Mouse (Mus musculus) left cerebral cortex, adult 18-20 months (tissue): ENCODE results near the gene Luc7l2. TPM values are rescaled to one million over a fixed set of nuclear protein-coding genes. Genes with fewer than 3 reads are reported as not detected.
"Not testable (repeated sequence)": the region's sequence is repeated elsewhere in the genome, so short reads cannot be mapped to it uniquely, and the experiment has no call there.

Experiments used
- DNase-seq, 2 experiments: peaks; one replicate each; pipeline ENCODE4 v3.0.0; 2021 to 2022; ENCODE audit warnings: low spot score in 2 of 2, mixed read lengths in 1 of 2
- long read RNA-seq, 2 experiments: library from polyadenylated mRNA; stranded (forward); transcript quantifications; one replicate each; pipeline ENCODE4 v2.0.0; 2021
- total RNA-seq, 2 experiments: library from RNA; stranded (reverse); gene quantifications; 2 replicates each; pipeline ENCODE4 v1.2.3; 2021

Gene Luc7l2
- 100 to 1,000 TPM; 141 to 156 TPM for total RNA-seq
- long read RNA-seq, experiment 1, full-length matches to known transcripts: 24 of 53 reads
- long read RNA-seq, experiment 1, partial matches to known transcripts: 20 of 53 reads
- long read RNA-seq, experiment 1, other reads (novel, unspliced or antisense): 9 of 53 reads
- long read RNA-seq, experiment 2, full-length matches to known transcripts: 23 of 42 reads
- long read RNA-seq, experiment 2, partial matches to known transcripts: 8 of 42 reads
- long read RNA-seq, experiment 2, other reads (novel, unspliced or antisense): 11 of 42 reads

GRCm38 (mm10) chr6:38551062-38551988, at the start of gene Luc7l2:
Luc7l2 (plus strand) TSS chr6:38551334.
- DNase-seq: peak; percentile 91 to 93

GRCm38 (mm10) chr6:38512096-38512495, 39.0 kb upstream of the Luc7l2 start:
- no peak for DNase-seq

DNA sequence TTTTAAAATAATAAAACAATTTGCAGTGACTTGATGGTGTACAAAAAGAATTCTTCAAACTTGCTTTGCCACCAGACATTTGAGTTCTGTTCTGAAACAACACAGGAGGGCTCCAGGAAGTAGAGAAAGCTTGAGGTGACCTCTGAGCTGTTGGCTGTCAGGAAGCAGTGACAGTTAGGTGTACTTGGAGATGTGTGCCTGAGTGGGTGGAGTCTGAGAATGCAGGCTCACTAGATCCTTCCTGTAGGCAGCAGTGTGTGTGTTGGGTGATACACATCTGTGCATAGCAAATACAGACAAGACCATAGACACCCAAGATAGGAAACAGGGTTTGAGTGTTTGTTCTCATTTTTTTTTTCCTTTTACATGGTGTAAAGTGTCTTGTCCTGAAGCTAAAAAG, 38.3 kb upstream of the Luc7l2 start:
- DNase-seq: no peak

DNA sequence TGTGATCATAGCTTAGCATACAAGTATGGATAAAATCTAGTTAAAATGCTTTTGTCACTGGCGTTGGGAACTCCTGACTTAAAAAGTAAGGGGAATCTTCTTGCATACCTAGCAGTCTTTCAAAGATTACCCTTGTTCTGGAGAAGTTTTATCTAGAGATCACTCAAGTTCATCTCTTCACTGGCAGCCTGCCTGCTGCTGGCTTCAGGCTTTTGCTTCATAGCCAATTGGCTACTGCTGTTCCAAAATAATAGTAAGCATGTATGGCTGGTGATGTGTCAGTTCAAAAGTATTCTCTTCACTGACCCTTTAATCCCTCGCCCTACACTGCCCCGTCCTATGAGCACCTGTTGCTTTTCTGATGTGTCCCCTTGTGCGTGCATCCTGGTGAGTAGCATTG, 35.9 kb upstream of the Luc7l2 start:
- no peak for DNase-seq

DNA sequence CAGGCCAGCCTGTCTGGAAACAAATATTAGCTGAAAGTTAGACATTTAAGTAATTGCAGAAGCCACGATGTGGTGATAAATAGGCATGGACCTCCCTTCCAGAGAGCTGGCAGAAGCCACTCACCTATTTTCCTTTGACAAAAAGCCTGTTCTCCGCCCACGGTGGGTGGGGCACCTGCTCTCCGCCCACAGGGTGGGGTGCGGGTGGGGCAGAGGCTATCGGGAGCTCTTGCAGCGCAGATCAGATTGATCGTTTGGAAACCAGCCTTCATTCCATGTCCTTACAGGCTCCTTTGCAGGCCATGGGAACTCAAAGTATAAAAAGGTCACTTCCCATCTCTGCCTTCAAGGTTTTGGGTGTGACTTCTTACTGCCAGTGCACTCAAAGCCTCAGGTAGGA, 27.3 kb upstream of the Luc7l2 start:
- no peak for DNase-seq

DNA sequence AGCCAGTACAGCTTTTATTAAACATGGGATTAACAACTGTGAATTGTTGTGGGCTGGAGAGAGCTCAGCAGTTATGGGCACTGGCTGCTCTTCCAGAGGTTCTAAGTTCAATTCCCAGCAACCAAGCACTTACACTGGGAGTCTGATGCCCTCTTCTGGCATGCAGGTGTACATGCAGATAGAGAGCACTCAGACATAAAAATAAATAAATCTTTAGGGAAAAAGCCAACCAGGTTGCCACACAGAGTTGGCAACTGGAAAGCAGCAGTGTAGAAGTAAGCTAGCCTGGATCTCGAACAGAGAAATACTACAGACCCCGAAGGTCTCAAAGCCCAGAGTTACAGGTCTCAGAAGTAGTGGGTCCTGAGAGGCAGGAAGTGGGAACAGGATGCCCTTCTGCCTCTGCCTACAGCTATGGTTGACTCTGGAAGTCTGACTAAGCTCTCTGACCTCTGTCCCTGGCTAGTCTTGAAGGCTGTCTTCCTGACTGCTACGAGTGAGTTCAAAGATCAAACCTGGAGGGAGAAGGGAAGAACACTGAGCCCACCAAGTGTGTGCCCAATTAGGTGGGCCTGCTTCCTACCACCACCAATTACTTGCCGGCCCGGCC, 19.8 kb upstream of the Luc7l2 start:
- DNase-seq: no peak

GRCm38 (mm10) chr6:38532500-38533420, 18.4 kb upstream of the Luc7l2 start:
- DNase-seq: peak in 1 of 2 experiments; percentile 45

- peak; percentile 97 to 99 for DNase-seq
Measured at GRCm38 (mm10) chr6:38533428-38534405, 17.4 kb upstream of the Luc7l2 start, which contains the start of gene Fmc1. Fmc1 (plus strand) TSS chr6:38533502.

- peak; percentile 98 to 99 for DNase-seq
Measured at GRCm38 (mm10) chr6:38534640-38535365, 16.3 kb upstream of the Luc7l2 start.

- DNase-seq: no peak
Measured at GRCm38 (mm10) chr6:38535366-38535690, 15.8 kb upstream of the Luc7l2 start.

- no peak for DNase-seq
Measured at GRCm38 (mm10) chr6:38535788-38536187, 15.3 kb upstream of the Luc7l2 start.

- DNase-seq: not testable (repeated sequence)
Measured at GRCm38 (mm10) chr6:38544141-38544540, 7.0 kb upstream of the Luc7l2 start.

DNA sequence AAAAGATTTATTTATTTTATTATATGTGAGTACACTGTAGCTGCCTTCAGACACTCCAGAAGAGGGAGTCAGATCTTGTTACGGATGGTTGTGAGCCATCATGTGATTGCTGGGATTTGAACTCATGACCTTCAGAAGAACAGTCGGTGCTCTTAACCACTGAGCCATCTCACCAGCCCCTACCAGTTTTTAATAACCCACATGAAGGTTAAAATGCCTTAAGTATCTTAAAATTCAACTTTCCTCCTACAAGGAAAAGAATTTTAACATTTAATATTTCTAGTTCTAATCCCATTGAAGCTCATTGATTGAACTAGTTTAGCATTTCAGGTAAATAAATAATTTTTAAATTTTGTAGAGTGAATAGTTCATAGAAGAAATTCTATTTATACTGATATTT, 4.1 kb upstream of the Luc7l2 start:
- not testable (repeated sequence) for DNase-seq

DNA sequence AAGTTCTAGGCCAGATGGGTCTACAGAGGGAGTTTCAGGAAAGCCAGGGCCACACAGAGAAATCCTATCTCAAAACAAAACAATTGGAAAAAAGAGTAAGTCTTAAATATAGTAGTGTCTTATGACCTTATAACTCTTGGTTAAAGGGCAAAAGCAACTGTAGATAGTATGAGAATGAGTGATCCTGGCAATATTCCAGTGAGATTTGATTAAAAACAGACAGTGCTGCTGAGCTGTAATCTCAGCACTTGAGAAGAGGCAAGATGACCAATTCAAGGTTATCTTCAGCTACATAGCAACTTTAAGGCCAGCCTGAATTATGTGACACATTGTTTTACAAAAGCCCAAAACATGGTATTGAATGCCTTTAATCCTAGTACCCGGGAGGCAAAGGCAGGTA, 3.4 kb upstream of the Luc7l2 start:
- DNase-seq: no peak

DNA sequence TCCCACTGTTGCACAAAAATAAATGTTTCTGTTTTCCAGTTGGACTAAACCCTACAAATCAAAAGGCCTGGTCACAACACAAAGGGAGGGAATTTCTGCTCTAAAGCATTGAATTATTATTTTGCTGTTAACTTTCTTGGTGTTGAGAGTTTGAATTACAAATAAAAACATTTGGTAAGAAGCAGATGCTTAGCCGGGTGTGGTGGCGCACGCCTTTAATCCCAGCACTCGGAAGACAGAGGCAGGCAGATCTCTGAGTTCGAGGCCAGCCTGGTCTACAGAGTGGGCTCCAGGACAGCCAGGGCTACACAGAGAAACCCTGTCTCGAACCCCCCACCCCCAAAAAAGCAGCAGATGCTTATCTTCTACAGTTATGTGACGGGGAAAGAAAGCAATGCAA, 2.5 kb upstream of the Luc7l2 start:
- not testable (repeated sequence) for DNase-seq

- DNase-seq: not testable (repeated sequence)
Measured at GRCm38 (mm10) chr6:38549840-38550239, 1.3 kb upstream of the Luc7l2 start.

GRCm38 (mm10) chr6:38550250-38551061, 678 bp upstream of the Luc7l2 start:
- DNase-seq: peak in 1 of 2 experiments; percentile 37
